Mouse (Mus musculus) c-Kit-positive CD71-positive TER-119-negative erythroid progenitor cells, embryonic 14.5 days (primary cell): ENCODE results near the gene Adamts4.

Source experiments
- DNase-seq: peaks from one replicate; pipeline ENCODE4 v3.0.0-alpha.2; 2013; ENCODE audit warnings: low read depth

The Adamts4 gene

GRCm38 (mm10) chr1:171249913-171250600 is at the start of gene Adamts4:
Adamts4 (plus strand) TSS chr1:171250421.
- no peak for DNase-seq

GRCm38 (mm10) chr1:171200769-171201168 is 49.5 kb upstream of the Adamts4 start:
- DNase-seq, result no peak

- DNase-seq, result no peak
These were observed 46.6 kb upstream of the Adamts4 start for GRCm38 (mm10) chr1:171203471-171204248.

GRCm38 (mm10) chr1:171204249-171204644 is 46.0 kb upstream of the Adamts4 start:
- DNase-seq, result no peak

GRCm38 (mm10) chr1:171205704-171206493 is 44.3 kb upstream of the Adamts4 start:
- DNase-seq, result no peak

GRCm38 (mm10) chr1:171209409-171209808 is 40.8 kb upstream of the Adamts4 start:
- no peak for DNase-seq

- no peak for DNase-seq
These were observed 37.4 kb upstream of the Adamts4 start for GRCm38 (mm10) chr1:171212854-171213253.

GRCm38 (mm10) chr1:171213801-171214496 is 36.3 kb upstream of the Adamts4 start, which contains the start of gene Nr1i3:
Nr1i3 (plus strand) TSS chr1:171213970.
- DNase-seq, result no peak

GRCm38 (mm10) chr1:171216241-171216955 is 33.8 kb upstream of the Adamts4 start:
- DNase-seq, result no peak

- DNase-seq, result peak; percentile 88
These were observed 29.4 kb upstream of the Adamts4 start for GRCm38 (mm10) chr1:171220871-171221270.

GRCm38 (mm10) chr1:171221281-171222193 is 28.7 kb upstream of the Adamts4 start:
- no peak for DNase-seq

GRCm38 (mm10) chr1:171222238-171223155 is 27.7 kb upstream of the Adamts4 start, which contains the start of gene Tomm40l:
Tomm40l (minus strand) TSS chr1:171222514.
- peak; percentile 96 for DNase-seq

- no peak for DNase-seq
These were observed 27.1 kb upstream of the Adamts4 start for GRCm38 (mm10) chr1:171223168-171223567.

GRCm38 (mm10) chr1:171223796-171224195 is 26.4 kb upstream of the Adamts4 start:
- DNase-seq, result no peak

GRCm38 (mm10) chr1:171224857-171225256 is 25.4 kb upstream of the Adamts4 start, which contains the start of gene Apoa2:
Apoa2 (plus strand) TSS chr1:171225054.
- no peak for DNase-seq

- DNase-seq, result no peak
These were observed 23.4 kb upstream of the Adamts4 start for GRCm38 (mm10) chr1:171226780-171227179.

GRCm38 (mm10) chr1:171227879-171228278 is 22.3 kb upstream of the Adamts4 start:
- no peak for DNase-seq

GRCm38 (mm10) chr1:171229750-171230149 is 20.5 kb upstream of the Adamts4 start:
- DNase-seq, result no peak

GRCm38 (mm10) chr1:171230215-171230614 is 20.0 kb upstream of the Adamts4 start:
- no peak for DNase-seq
